Mouse (Mus musculus) hindbrain, embryonic 15.5 days (tissue): ENCODE measurements around the gene Vmn1r78. TPM values are rescaled to one million over a fixed set of nuclear protein-coding genes. Genes with fewer than 3 reads are reported as not detected.
"Not testable (repeated sequence)": the region's sequence is repeated elsewhere in the genome, so short reads cannot be mapped to it uniquely, and the experiment has no call there.

Source experiments
- ATAC-seq: fragments of 200-750 bp; cut with Nextera tagmentation; 2 replicates; pipeline ENCODE4 v1.8.0; 2017; ENCODE audit warnings: low read depth, moderate number of reproducible peaks, moderate TSS enrichment; ENCODE audit not compliant: low FRiP score
- H3K27ac ChIP-seq: fragments of 300-500 bp; sonication (generic); replicated peaks from 2 replicates; pipeline ENCODE4 v1.5.1; 2015; ENCODE audit warnings: mild to moderate bottlenecking, inconsistent platforms
- H3K27me3 ChIP-seq: fragments of 300-500 bp; sonication (generic); 2 replicates; pipeline ENCODE4 v1.6.1; 2015; ENCODE audit warnings: control low read depth, inconsistent platforms
- H3K36me3 ChIP-seq: fragments of 300-500 bp; sonication (generic); 2 replicates; pipeline ENCODE4 v1.6.1; 2015; ENCODE audit warnings: control low read depth, inconsistent platforms
- H3K4me1 ChIP-seq: fragments of 300-500 bp; sonication (generic); replicated peaks from 2 replicates; pipeline ENCODE4 v1.6.1; 2015; ENCODE audit warnings: control low read depth, inconsistent platforms
- H3K4me2 ChIP-seq: fragments of 300-500 bp; sonication (generic); 2 replicates; pipeline ENCODE4 v1.6.1; 2015; ENCODE audit warnings: moderate library complexity, mild to moderate bottlenecking, inconsistent platforms
- H3K4me3 ChIP-seq: fragments of 300-500 bp; sonication (generic); 2 replicates; pipeline ENCODE4 v1.5.1; 2015; ENCODE audit warnings: mild to moderate bottlenecking, inconsistent platforms
- H3K9ac ChIP-seq: fragments of 300-500 bp; sonication (generic); 2 replicates; pipeline ENCODE4 v1.6.1; 2015; ENCODE audit warnings: inconsistent platforms
- H3K9me3 ChIP-seq: fragments of 300-500 bp; sonication (generic); 2 replicates; pipeline ENCODE4 v1.6.1; 2016; ENCODE audit warnings: control low read depth, inconsistent platforms
- WGBS: fragments of 180-500 bp; shearing (Covaris S2); methylation state at CpG from one replicate; pipeline ENCODE4 v1.1.7; 2015; 5-methylcytosine and 5-hydroxymethylcytosine counted together
- polyA plus RNA-seq: library from polyadenylated mRNA; unstranded; fragments of >200 nt; fragmentation: Nextera tagmentation; extraction: Ambion mirVana; gene quantifications from 2 replicates; pipeline ENCODE4 v1.2.1, GENCODE M21; 2015

Vmn1r78 gene
- not detected in 2 replicates for polyA plus RNA-seq

GRCm38 (mm10) chr7:12149957-12150356 lies at the start of gene Vmn1r78:
Gene Vmn1r78, plus strand, starts transcription at chr7:12150257.
- Histone ChIP-seq H3K36me3 (no peaks in the 10 kb centered on the region), H3K9ac (no peak within 1 kb of the TSS), H3K4me2 (no peak within 1 kb of the TSS), H3K4me1 (no peaks in the 10 kb centered on the region), H3K9me3 (no peaks in the 10 kb centered on the region; the same call in 1 of the 2 replicates), H3K4me3 (no peak within 1 kb of the TSS), H3K27me3 (no peaks in the 10 kb centered on the region), H3K27ac (no peak within 1 kb of the TSS)
- ATAC-seq, result no peak
- 63% methylated on average over 2 of the region's 2 CpGs for WGBS

GRCm38 (mm10) chr7:12156463-12156862 lies 6.4 kb downstream of the Vmn1r78 start:
- not testable (repeated sequence) for H3K4me3 ChIP-seq, H3K4me1 ChIP-seq, H3K27ac ChIP-seq, H3K4me2 ChIP-seq, H3K36me3 ChIP-seq, H3K9me3 ChIP-seq, ATAC-seq, H3K9ac ChIP-seq, H3K27me3 ChIP-seq
- 33% methylated on average over 1 of the region's 1 CpGs for WGBS

- not testable (repeated sequence) for H3K4me2 ChIP-seq, H3K27me3 ChIP-seq, H3K27ac ChIP-seq, H3K4me3 ChIP-seq, H3K9me3 ChIP-seq, ATAC-seq, H3K9ac ChIP-seq, H3K36me3 ChIP-seq, H3K4me1 ChIP-seq
These were observed 20.9 kb downstream of the Vmn1r78 start, which contains the start of gene Vmn1r79 for GRCm38 (mm10) chr7:12170979-12171378. Gene Vmn1r79, plus strand, starts transcription at chr7:12171279.

- 69% methylated on average over 2 of the region's 2 CpGs for WGBS
- not testable (repeated sequence) for ATAC-seq, H3K9me3 ChIP-seq, H3K27me3 ChIP-seq, H3K4me3 ChIP-seq, H3K4me1 ChIP-seq, H3K9ac ChIP-seq, H3K27ac ChIP-seq, H3K36me3 ChIP-seq, H3K4me2 ChIP-seq
These were observed 22.9 kb downstream of the Vmn1r78 start for GRCm38 (mm10) chr7:12172926-12173325.

- H3K36me3 ChIP-seq, result no peaks in the 10 kb centered on the region
- no peaks in the 10 kb centered on the region for H3K27me3 ChIP-seq
- WGBS, result 91% methylated on average over 1 of the region's 1 CpGs
- ATAC-seq, result no peak
- H3K4me2 ChIP-seq, result no peak within 1 kb of the TSS
- no peaks in the 10 kb centered on the region for H3K9me3 ChIP-seq
- H3K9ac ChIP-seq, result no peak within 1 kb of the TSS
- no peaks in the 10 kb centered on the region for H3K4me1 ChIP-seq
- H3K27ac ChIP-seq, result no peak within 1 kb of the TSS
- no peak within 1 kb of the TSS for H3K4me3 ChIP-seq
These were observed 38.9 kb downstream of the Vmn1r78 start, which contains the start of gene Vmn1r80 for GRCm38 (mm10) chr7:12188986-12189385. Gene Vmn1r80, plus strand, starts transcription at chr7:12189286.

- Histone ChIP-seq H3K36me3 (no peaks in the 10 kb centered on the region), H3K27ac (no peak overlapping the region), H3K4me3 (no peak overlapping the region), H3K4me2 (no peak overlapping the region), H3K9ac (no peak overlapping the region), H3K9me3 (peaks cover 10% of the 10 kb centered on the region; the same call in 1 of the 2 replicates), H3K4me1 (no peaks in the 10 kb centered on the region), H3K27me3 (no peaks in the 10 kb centered on the region)
- ATAC-seq, result no peak
- 54% methylated on average over 2 of the region's 2 CpGs for WGBS
These were observed 54.1 kb downstream of the Vmn1r78 start for GRCm38 (mm10) chr7:12204141-12204540.

Other genes with a start within 250 kb of the Vmn1r78 start
- not detected in 2 replicates for gene Vmn1r76, start 212.0 kb upstream of the Vmn1r78 start, polyA plus RNA-seq
- gene Vmn1r77, start 113.5 kb upstream of the Vmn1r78 start, polyA plus RNA-seq, result not detected in 2 replicates
- gene Vmn1r79, start 21.0 kb downstream of the Vmn1r78 start, polyA plus RNA-seq, result not detected in 2 replicates
- not detected in 2 replicates for gene Vmn1r80, start 39.0 kb downstream of the Vmn1r78 start, polyA plus RNA-seq
- not detected in 2 replicates for gene Vmn1r81, start 118.0 kb downstream of the Vmn1r78 start, polyA plus RNA-seq
- gene Vmn1r82, start 150.2 kb downstream of the Vmn1r78 start, polyA plus RNA-seq, result not detected in 2 replicates
- gene Vmn1r83, start 179.2 kb downstream of the Vmn1r78 start, polyA plus RNA-seq, result not detected in 2 replicates
- not detected in 2 replicates for gene Vmn1r84, start 219.0 kb downstream of the Vmn1r78 start, polyA plus RNA-seq